20 mouse cellular contexts compared by ENCODE assay signal in the genomic region with DNA sequence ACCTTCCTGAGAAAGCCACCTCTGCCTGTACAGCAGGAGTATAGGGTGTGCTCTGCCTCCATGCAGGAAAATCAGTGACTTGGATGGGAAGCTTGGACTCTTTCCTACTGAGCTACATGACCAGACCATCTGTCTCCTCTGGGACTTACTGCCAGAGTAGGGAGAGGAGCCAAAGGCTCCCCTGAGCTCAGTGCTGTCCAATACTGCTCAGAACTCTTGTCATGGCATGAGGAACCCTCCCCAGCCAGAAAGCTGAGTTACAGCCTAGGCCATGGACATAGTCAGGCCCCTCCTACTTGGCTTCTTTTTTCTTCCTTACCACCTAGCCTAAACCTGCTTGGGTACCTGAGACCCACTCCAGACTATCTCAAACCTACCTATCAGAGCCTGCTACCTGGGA.
DNase-seq lines count a peak whose midpoint lies in the region; ATAC-seq and TF ChIP-seq lines count a peak whose summit lies in the region.
"Had no signal": no experiment of that assay in that cellular context is flagged by ENCODE, and none has a peak within 500 bp of the region (broad histone marks: within the 10 kb centered on the region; RNA-seq: fewer than 3 reads in every experiment).

No protein-coding gene starts in this region.

- H3K4me1 ChIP-seq in forebrain, postnatal 0 days (ENCODE audit: insufficient read depth), result peaks cover 11% of the 10 kb centered on the region
- H3K4me1 ChIP-seq: kidney, embryonic 15.5 days; megakaryocyte, embryonic 14.5 days; stomach, embryonic 15.5 days had no signal

- no peak overlapping the region for H3K9ac ChIP-seq in forebrain, postnatal 0 days
- H3K9ac ChIP-seq: hindbrain, embryonic 15.5 days; kidney, embryonic 15.5 days; liver, postnatal 0 days; stomach, embryonic 15.5 days had no signal

- DNase-seq in frontal cortex, postnatal 10 days (ENCODE audit: low spot score in 2 of 2), result no peak
- peak; percentile 87 for DNase-seq in cerebellum, adult 11-12 months
- DNase-seq in cerebellum, adult 9-10 months, result peak; percentile 89
- DNase-seq in forebrain, postnatal 0 days, result no peak
- no peak for DNase-seq in testis, postnatal 10 days (ENCODE audit: low spot score)
- no peak for DNase-seq in ovary, adult 18-20 months (ENCODE audit: low spot score)
- DNase-seq: gastrocnemius, postnatal 14 days; heart, adult 2 months; heart, postnatal 36 days; liver, postnatal 0 days; lung, postnatal 14 days; midbrain, embryonic 14.5 days; retina, postnatal 1 day had no signal

- H3K27me3 ChIP-seq in forebrain, postnatal 0 days (ENCODE audit: insufficient read depth, low read length), result no peaks in the 10 kb centered on the region
- H3K27me3 ChIP-seq: hindbrain, embryonic 15.5 days; kidney, embryonic 15.5 days; megakaryocyte, embryonic 14.5 days; stomach, embryonic 15.5 days had no signal

- H3K4me2 ChIP-seq in forebrain, postnatal 0 days (ENCODE audit: low read depth), result no peak overlapping the region
- H3K4me2 ChIP-seq: hindbrain, embryonic 15.5 days; kidney, embryonic 15.5 days; stomach, embryonic 15.5 days had no signal

- TF ChIP-seq CTCF in forebrain, postnatal 0 days (IDR thresholded peaks at IDR 0.05; ENCODE audit: low read depth), result no peak

- peak overlapping the region; percentile 54 for H3K27ac ChIP-seq in forebrain, postnatal 0 days (ENCODE audit: low read depth, low read length)
- H3K27ac ChIP-seq: heart, adult 2 months; hindbrain, embryonic 15.5 days; kidney, embryonic 15.5 days; limb, embryonic 10.5 days; stomach, embryonic 15.5 days had no signal

- ATAC-seq in frontal cortex, adult (ENCODE audit: low TSS enrichment), result peak; percentile 50
- ATAC-seq in forebrain, postnatal 0 days, result peak; percentile 19; the same call in 1 of the 2 replicates
- ATAC-seq: intestine, postnatal 0 days; liver, postnatal 0 days had no signal

- no peak overlapping the region for H3K4me3 ChIP-seq in forebrain, postnatal 0 days (ENCODE audit: low read depth, low read length)
- H3K4me3 ChIP-seq: heart, adult 2 months; hindbrain, embryonic 15.5 days; kidney, embryonic 15.5 days; limb, embryonic 10.5 days; megakaryocyte, embryonic 14.5 days; stomach, embryonic 15.5 days had no signal

- H3K9me3 ChIP-seq in forebrain, postnatal 0 days (ENCODE audit: low read length), result 0 out of 2 replicates have a peak, but pooled peaks cover 5% of the 10 kb centered on the region
- H3K9me3 ChIP-seq: hindbrain, embryonic 15.5 days; kidney, embryonic 15.5 days; megakaryocyte, embryonic 14.5 days; stomach, embryonic 15.5 days had no signal

- no peaks in the 10 kb centered on the region for H3K36me3 ChIP-seq in forebrain, postnatal 0 days (ENCODE audit: insufficient read depth)
- H3K36me3 ChIP-seq: hindbrain, embryonic 15.5 days; kidney, embryonic 15.5 days; limb, embryonic 10.5 days; stomach, embryonic 15.5 days had no signal

Comparison
In these comparisons a context has a peak if more than half of its experiments do, and no peak if none do; other contexts are left out.
1. DNase-seq: peak in cerebellum, adult 11-12 months (single experiment) and cerebellum, adult 9-10 months (single experiment); none in frontal cortex, postnatal 10 days (0 of 2), forebrain, postnatal 0 days (single experiment), testis, postnatal 10 days (single experiment) and ovary, adult 18-20 months (single experiment).